Mouse (Mus musculus) gastrocnemius, postnatal 4 days (tissue): Measurements from ENCODE around the gene Zfp97. TPM values are rescaled to one million over a fixed set of nuclear protein-coding genes. Genes with fewer than 3 reads are reported as not detected.
"Not testable (repeated sequence)": the region's sequence is repeated elsewhere in the genome, so short reads cannot be mapped to it uniquely, and the experiment has no call there.

Experiments used
- DNase-seq, 2 experiments: peaks; one replicate each; pipeline ENCODE4 v3.0.0; 2021 to 2022; ENCODE audit warnings: low spot score in 2 of 2, mixed read lengths in 2 of 2
- long read RNA-seq, 2 experiments: library from polyadenylated mRNA; stranded (forward); transcript quantifications; one replicate each; pipeline ENCODE4 v2.0.0; 2021
- total RNA-seq, 2 experiments: library from RNA; stranded (reverse); gene quantifications; 2 replicates each; pipeline ENCODE4 v1.2.3; 2021

Zfp97 gene
- total RNA-seq: 1 to 10 TPM; 4.6 to 5.2 TPM
- long read RNA-seq, experiment 1, partial matches to known transcripts: 0 of 3 reads
- long read RNA-seq, experiment 1, other reads (novel, unspliced or antisense): 3 of 3 reads
- long read RNA-seq, experiment 2, partial matches to known transcripts: 0 of 3 reads
- long read RNA-seq, experiment 2, other reads (novel, unspliced or antisense): 2 of 3 reads

- not testable (repeated sequence) for DNase-seq
These were observed at the start of gene Zfp97 for GRCm38 (mm10) chr17:17120830-17121502. Gene Zfp97, plus strand, starts transcription at chr17:17121415.

GRCm38 (mm10) chr17:17178757-17179413 is 57.7 kb downstream of the Zfp97 start:
- not testable (repeated sequence) for DNase-seq

GRCm38 (mm10) chr17:17194761-17195160 is 73.5 kb downstream of the Zfp97 start:
- not testable (repeated sequence) for DNase-seq

- DNase-seq: no peak
These were observed 74.0 kb downstream of the Zfp97 start for GRCm38 (mm10) chr17:17195178-17195577.

GRCm38 (mm10) chr17:17196111-17196510 is 74.9 kb downstream of the Zfp97 start:
- DNase-seq: not testable (repeated sequence)

Other genes starting within 250 kb of the Zfp97 start
- 1 to 10 TPM; 7.5 to 9.5 TPM for gene Zfp960, start 57.3 kb upstream of the Zfp97 start, total RNA-seq